Mouse (Mus musculus): ENCODE results near the gene Dchs1. TPM values are rescaled to one million over a fixed set of nuclear protein-coding genes. Genes with fewer than 3 reads are reported as not detected.

Dchs1 gene
- polyA plus RNA-seq, 1 experiment: 0.49 TPM

- TF ChIP-seq MYOG (IDR thresholded peaks at IDR 0.05; ENCODE audit: control insufficient read depth in 1 of 3, insufficient read depth in 1 of 3, insufficient read length in 2 of 3, low read depth in 2 of 3) (no peak), USF1 (IDR thresholded peaks at IDR 0.05; ENCODE audit: low read depth) (no peak), TCF12 (IDR thresholded peaks at IDR 0.05; ENCODE audit: insufficient read depth, poor library complexity, severe bottlenecking) (no peak), SRF (IDR thresholded peaks at IDR 0.05; ENCODE audit: control insufficient read depth, insufficient read length, low read depth) (no peak), POLR2A (IDR thresholded peaks at IDR 0.05; ENCODE audit: insufficient read length, low read depth) (no peak), TCF3 (IDR thresholded peaks at IDR 0.05; ENCODE audit: insufficient read length, low read depth) (no peak), MAX (IDR thresholded peaks at IDR 0.05; ENCODE audit: low read depth) (no peak), POLR2AphosphoS2 (IDR thresholded peaks at IDR 0.05; ENCODE audit: insufficient read length, low read depth) (no peak), CEBPB (IDR thresholded peaks at IDR 0.05; ENCODE audit: insufficient read depth, poor library complexity, severe bottlenecking) (no peak), MYOD1 (IDR thresholded peaks at IDR 0.05; ENCODE audit: control insufficient read depth in 1 of 3, insufficient read length in 2 of 3, low read depth in 2 of 3) (no peak), REST (IDR thresholded peaks at IDR 0.05; ENCODE audit: insufficient read depth, insufficient read length) (no peak), E2F4 (IDR thresholded peaks at IDR 0.05; ENCODE audit: insufficient read depth) (no peak)
- no peak overlapping the region for H3K4me3 ChIP-seq
These were observed 8.4 kb upstream of the Dchs1 start for GRCm38 (mm10) chr7:105795759-105796366.

GRCm38 (mm10) chr7:105793701-105794100 is 6.2 kb upstream of the Dchs1 start:
- Histone ChIP-seq H3K27me3 (ENCODE audit: control insufficient read depth, insufficient read depth, insufficient read length) (peaks cover 5% of the 10 kb centered on the region), H3K4me3 (no peak overlapping the region), H3K36me3 (ENCODE audit: control insufficient read depth, insufficient read depth) (no peaks in the 10 kb centered on the region), H3K4me2 (ENCODE audit: low read depth) (no peak overlapping the region), H3K79me2 (ENCODE audit: control insufficient read depth, insufficient read depth) (no peaks in the 10 kb centered on the region), H3ac (ENCODE audit: control insufficient read depth, insufficient read length) (no peak overlapping the region)
- TF ChIP-seq CEBPB (IDR thresholded peaks at IDR 0.05; ENCODE audit: insufficient read depth, poor library complexity, severe bottlenecking) (no peak), E2F4 (IDR thresholded peaks at IDR 0.05; ENCODE audit: insufficient read depth) (no peak), TCF3 (IDR thresholded peaks at IDR 0.05; ENCODE audit: insufficient read length, low read depth) (no peak), MAX (IDR thresholded peaks at IDR 0.05; ENCODE audit: low read depth) (no peak), POLR2AphosphoS2 (IDR thresholded peaks at IDR 0.05; ENCODE audit: insufficient read length, low read depth) (no peak), SRF (IDR thresholded peaks at IDR 0.05; ENCODE audit: control insufficient read depth, insufficient read length, low read depth) (no peak), USF1 (IDR thresholded peaks at IDR 0.05; ENCODE audit: low read depth) (no peak), REST (IDR thresholded peaks at IDR 0.05; ENCODE audit: insufficient read depth, insufficient read length) (no peak), MYOD1 (IDR thresholded peaks at IDR 0.05; ENCODE audit: control insufficient read depth in 1 of 3, insufficient read length in 2 of 3, low read depth in 2 of 3) (no peak), MYOG (IDR thresholded peaks at IDR 0.05; ENCODE audit: control insufficient read depth in 1 of 3, insufficient read depth in 1 of 3, insufficient read length in 2 of 3, low read depth in 2 of 3) (no peak), POLR2A (IDR thresholded peaks at IDR 0.05; ENCODE audit: insufficient read length, low read depth) (no peak), TCF12 (IDR thresholded peaks at IDR 0.05; ENCODE audit: insufficient read depth, poor library complexity, severe bottlenecking) (no peak)

More at GRCm38 (mm10) chr7:105795759-105796366, 8.4 kb upstream of the Dchs1 start:
- Histone ChIP-seq H3K36me3 (ENCODE audit: control insufficient read depth, insufficient read depth) (no peaks in the 10 kb centered on the region), H3K79me2 (ENCODE audit: control insufficient read depth, insufficient read depth) (no peaks in the 10 kb centered on the region), H3K4me2 (ENCODE audit: low read depth) (no peak overlapping the region), H3K27me3 (ENCODE audit: control insufficient read depth, insufficient read depth, insufficient read length) (peaks cover 5% of the 10 kb centered on the region), H3ac (ENCODE audit: control insufficient read depth, insufficient read length) (no peak overlapping the region)

- H3K4me3 ChIP-seq: no peak overlapping the region
- H3K36me3 ChIP-seq (ENCODE audit: control insufficient read depth, insufficient read depth): no peaks in the 10 kb centered on the region
- H3K27me3 ChIP-seq (ENCODE audit: control insufficient read depth, insufficient read depth, insufficient read length): peaks cover 13% of the 10 kb centered on the region
- no peak overlapping the region for H3ac ChIP-seq (ENCODE audit: control insufficient read depth, insufficient read length)
- TF ChIP-seq SRF (IDR thresholded peaks at IDR 0.05; ENCODE audit: control insufficient read depth, insufficient read length, low read depth) (no peak), POLR2A (IDR thresholded peaks at IDR 0.05; ENCODE audit: insufficient read length, low read depth) (no peak), MYOD1 (IDR thresholded peaks at IDR 0.05; ENCODE audit: control insufficient read depth in 1 of 3, insufficient read length in 2 of 3, low read depth in 2 of 3) (no peak), MYOG (IDR thresholded peaks at IDR 0.05; ENCODE audit: control insufficient read depth in 1 of 3, insufficient read depth in 1 of 3, insufficient read length in 2 of 3, low read depth in 2 of 3) (no peak), TCF3 (IDR thresholded peaks at IDR 0.05; ENCODE audit: insufficient read length, low read depth) (no peak), TCF12 (IDR thresholded peaks at IDR 0.05; ENCODE audit: insufficient read depth, poor library complexity, severe bottlenecking) (no peak), POLR2AphosphoS2 (IDR thresholded peaks at IDR 0.05; ENCODE audit: insufficient read length, low read depth) (no peak), CEBPB (IDR thresholded peaks at IDR 0.05; ENCODE audit: insufficient read depth, poor library complexity, severe bottlenecking) (no peak), USF1 (IDR thresholded peaks at IDR 0.05; ENCODE audit: low read depth) (no peak), E2F4 (IDR thresholded peaks at IDR 0.05; ENCODE audit: insufficient read depth) (no peak)
- no peaks in the 10 kb centered on the region for H3K79me2 ChIP-seq (ENCODE audit: control insufficient read depth, insufficient read depth)
- no peak overlapping the region for H3K4me2 ChIP-seq (ENCODE audit: low read depth)
These were observed 3.7 kb upstream of the Dchs1 start for GRCm38 (mm10) chr7:105791147-105791546.

GRCm38 (mm10) chr7:105786506-105787284 is 759 bp downstream of the Dchs1 start:
- H3ac ChIP-seq (ENCODE audit: control insufficient read depth, insufficient read length): no peak overlapping the region
- H3K4me3 ChIP-seq: no peak overlapping the region
- no peaks in the 10 kb centered on the region for H3K79me2 ChIP-seq (ENCODE audit: control insufficient read depth, insufficient read depth)
- no peak for TF ChIP-seq MYOG (IDR thresholded peaks at IDR 0.05; ENCODE audit: control insufficient read depth in 1 of 3, insufficient read depth in 1 of 3, insufficient read length in 2 of 3, low read depth in 2 of 3)
- no peak for TF ChIP-seq E2F4 (IDR thresholded peaks at IDR 0.05; ENCODE audit: insufficient read depth)
- TF ChIP-seq SRF (IDR thresholded peaks at IDR 0.05; ENCODE audit: control insufficient read depth, insufficient read length, low read depth): no peak
- TF ChIP-seq TCF3 (IDR thresholded peaks at IDR 0.05; ENCODE audit: insufficient read length, low read depth): no peak
- TF ChIP-seq MYOD1 (IDR thresholded peaks at IDR 0.05; ENCODE audit: control insufficient read depth in 1 of 3, insufficient read length in 2 of 3, low read depth in 2 of 3): no peak
- H3K27me3 ChIP-seq (ENCODE audit: control insufficient read depth, insufficient read depth, insufficient read length): peaks cover 15% of the 10 kb centered on the region
- H3K36me3 ChIP-seq (ENCODE audit: control insufficient read depth, insufficient read depth): no peaks in the 10 kb centered on the region
- H3K4me2 ChIP-seq (ENCODE audit: low read depth): no peak overlapping the region

Data from myocyte (in vitro differentiated cells).